Mouse (Mus musculus): ENCODE results near the gene Zbtb33. TPM values are rescaled to one million over a fixed set of nuclear protein-coding genes. Genes with fewer than 3 reads are reported as not detected.

The Zbtb33 gene
- polyA plus RNA-seq, 2 experiments = 4.8 to 8.7 TPM

DNA sequence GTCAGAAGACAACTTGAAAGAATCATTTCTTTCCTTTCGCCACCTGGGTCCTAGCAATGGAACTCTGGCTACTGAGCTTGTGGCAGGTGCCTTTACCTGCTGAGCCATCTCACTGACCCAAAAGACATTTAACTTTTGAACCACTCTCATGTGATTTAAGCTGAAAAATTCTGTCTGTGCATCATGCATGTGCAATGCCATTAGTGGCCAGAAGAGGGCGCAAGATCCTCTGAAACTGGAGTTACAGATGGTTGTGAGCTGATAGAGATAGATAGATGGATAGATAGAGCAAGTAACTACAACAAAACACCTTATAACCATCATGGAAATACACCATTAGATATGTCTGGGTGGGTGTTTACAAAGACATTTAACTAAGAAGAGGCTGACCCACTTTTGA, 48.1 kb downstream of the Zbtb33 start:
- Histone ChIP-seq H3K27ac (replicated peaks; ENCODE audit: low read depth, low read length) (no peak overlapping the region), H3K4me2 (replicated peaks; ENCODE audit: low read depth, low read length, severe bottlenecking) (no peak overlapping the region), H3K9me3 (ENCODE audit: control insufficient read depth, low read length) (no peaks in the 10 kb centered on the region), H3K36me3 (ENCODE audit: control insufficient read depth, insufficient read depth, low read length) (no peaks in the 10 kb centered on the region), H3K9ac (ENCODE audit: low read depth, low read length, severe bottlenecking) (no peak overlapping the region), H3K4me1 (ENCODE audit: control insufficient read depth, insufficient read depth, low read length) (no peaks in the 10 kb centered on the region), H3K27me3 (ENCODE audit: control insufficient read depth, insufficient read depth, low read length) (no peaks in the 10 kb centered on the region), H3K4me3 (replicated peaks; ENCODE audit: low read length) (no peak overlapping the region)
- ATAC-seq (ENCODE audit: low FRiP score, low read depth) = no peak
- no peak for DNase-seq (ENCODE audit: low spot score)
- 26% methylated on average over 2 of the region's 2 CpGs for WGBS
- no peak for TF ChIP-seq POLR2A (IDR thresholded peaks at IDR 0.05; ENCODE audit: borderline replicate concordance, extremely low read depth, insufficient read depth, insufficient read length)

Small RNAs within 50 kb of the gene (microRNA-seq; reads per million reads assigned to microRNA genes)
- 0.69 reads per million for gene Mir3110

Other genes starting within 250 kb of the Zbtb33 start
- gene Btg1-ps1, start 171.0 kb upstream of the Zbtb33 start, polyA plus RNA-seq (2012; rRNA removed) = not detected in 2 replicates
- not detected in 2 replicates for gene Btg1-ps1, start 171.0 kb upstream of the Zbtb33 start, polyA plus RNA-seq (2014; fragmentation: Nextera tagmentation; extraction: Ambion mirVana)
- gene Btg1-ps2, start 146.7 kb upstream of the Zbtb33 start, polyA plus RNA-seq (2012; rRNA removed) = not detected in 2 replicates
- not detected in 2 replicates for gene Btg1-ps2, start 146.7 kb upstream of the Zbtb33 start, polyA plus RNA-seq (2014; fragmentation: Nextera tagmentation; extraction: Ambion mirVana)
- gene Rhox10, start 123.3 kb upstream of the Zbtb33 start, polyA plus RNA-seq (2012; rRNA removed) = not detected in 2 replicates
- not detected in 2 replicates for gene Rhox10, start 123.3 kb upstream of the Zbtb33 start, polyA plus RNA-seq (2014; fragmentation: Nextera tagmentation; extraction: Ambion mirVana)
- not detected in 2 replicates for gene Rhox11, start 104.7 kb upstream of the Zbtb33 start, polyA plus RNA-seq (2012; rRNA removed)
- not detected in 2 replicates for gene Rhox11, start 104.7 kb upstream of the Zbtb33 start, polyA plus RNA-seq (2014; fragmentation: Nextera tagmentation; extraction: Ambion mirVana)
- gene Rhox12, start 78.9 kb upstream of the Zbtb33 start, polyA plus RNA-seq (2012; rRNA removed) = not detected in 2 replicates
- gene Rhox12, start 78.9 kb upstream of the Zbtb33 start, polyA plus RNA-seq (2014; fragmentation: Nextera tagmentation; extraction: Ambion mirVana) = not detected in 2 replicates
- not detected in 2 replicates for gene Rhox13, start 68.6 kb upstream of the Zbtb33 start, polyA plus RNA-seq (2012; rRNA removed)
- not detected in 2 replicates for gene Rhox13, start 68.6 kb upstream of the Zbtb33 start, polyA plus RNA-seq (2014; fragmentation: Nextera tagmentation; extraction: Ambion mirVana)
- 26.0 and 31.8 TPM in 2 replicates for gene Tmem255a, start 62.6 kb downstream of the Zbtb33 start, polyA plus RNA-seq (2012; rRNA removed)
- 37.7 and 39.4 TPM in 2 replicates for gene Tmem255a, start 62.6 kb downstream of the Zbtb33 start, polyA plus RNA-seq (2014; fragmentation: Nextera tagmentation; extraction: Ambion mirVana)
- 3.5 and 5.5 TPM in 2 replicates for gene Atp1b4, start 126.4 kb downstream of the Zbtb33 start, polyA plus RNA-seq (2012; rRNA removed)
- 5.3 and 7.0 TPM in 2 replicates for gene Atp1b4, start 126.4 kb downstream of the Zbtb33 start, polyA plus RNA-seq (2014; fragmentation: Nextera tagmentation; extraction: Ambion mirVana)

All from limb, embryonic 14.5 days (tissue).